Mouse (Mus musculus): ENCODE measurements around the gene Fank1. TPM values are rescaled to one million over a fixed set of nuclear protein-coding genes. Genes with fewer than 3 reads are reported as not detected.
A peak's percentile ranks its signal among the peaks of the same experiment; 100 is the strongest.

Fank1 gene
- polyA plus RNA-seq (2017; shearing (Covaris generic)), result not detected

- ATAC-seq, result peak; percentile 91
These were observed at the start of gene Fank1 for GRCm38 (mm10) chr7:133776626-133776996. Fank1 (plus strand) TSS chr7:133776861.

- ATAC-seq, result no peak
These were observed 49.6 kb upstream of the Fank1 start for GRCm38 (mm10) chr7:133727027-133727426.

- no peak for ATAC-seq
These were observed 47.3 kb upstream of the Fank1 start for GRCm38 (mm10) chr7:133729351-133729750.

GRCm38 (mm10) chr7:133730324-133731191 is 46.1 kb upstream of the Fank1 start:
- no peak for ATAC-seq

GRCm38 (mm10) chr7:133731971-133732645 is 44.6 kb upstream of the Fank1 start:
- no peak for ATAC-seq

GRCm38 (mm10) chr7:133740558-133740957 is 36.1 kb upstream of the Fank1 start:
- peak; percentile 26 for ATAC-seq

GRCm38 (mm10) chr7:133742530-133743325 is 33.9 kb upstream of the Fank1 start:
- no peak for ATAC-seq

- no peak for ATAC-seq
These were observed 33.0 kb upstream of the Fank1 start for GRCm38 (mm10) chr7:133743611-133744010.

GRCm38 (mm10) chr7:133744209-133744608 is 32.5 kb upstream of the Fank1 start:
- ATAC-seq, result no peak

- ATAC-seq, result no peak
These were observed 32.0 kb upstream of the Fank1 start for GRCm38 (mm10) chr7:133744701-133745100.

- no peak for ATAC-seq
These were observed 29.3 kb upstream of the Fank1 start for GRCm38 (mm10) chr7:133747372-133747771.

- no peak for ATAC-seq
These were observed 27.9 kb upstream of the Fank1 start for GRCm38 (mm10) chr7:133748753-133749152.

- ATAC-seq, result no peak
These were observed 26.0 kb upstream of the Fank1 start for GRCm38 (mm10) chr7:133750666-133751065.

- ATAC-seq, result no peak
These were observed 25.5 kb upstream of the Fank1 start for GRCm38 (mm10) chr7:133751163-133751562.

- no peak for ATAC-seq
These were observed 18.7 kb upstream of the Fank1 start for GRCm38 (mm10) chr7:133757961-133758455.

- no peak for ATAC-seq
These were observed 17.9 kb upstream of the Fank1 start for GRCm38 (mm10) chr7:133758716-133759115.

- no peak for ATAC-seq
These were observed 16.9 kb upstream of the Fank1 start for GRCm38 (mm10) chr7:133759611-133760353.

- ATAC-seq, result no peak
These were observed 14.0 kb upstream of the Fank1 start for GRCm38 (mm10) chr7:133762696-133763095.

GRCm38 (mm10) chr7:133764425-133764824 is 12.2 kb upstream of the Fank1 start:
- no peak for ATAC-seq

- no peak for ATAC-seq
These were observed 11.3 kb upstream of the Fank1 start for GRCm38 (mm10) chr7:133765240-133765848.

GRCm38 (mm10) chr7:133765849-133766243 is 10.8 kb upstream of the Fank1 start:
- ATAC-seq, result no peak

GRCm38 (mm10) chr7:133768027-133768426 is 8.6 kb upstream of the Fank1 start:
- no peak for ATAC-seq
